Mouse (Mus musculus): ENCODE measurements around the gene Fhdc1.

Gene Fhdc1

GRCm38 (mm10) chr3:84431257-84431656, 49.0 kb downstream of the Fhdc1 start:
- no peak for DNase-seq

- DNase-seq: no peak
These were observed 50.1 kb downstream of the Fhdc1 start for GRCm38 (mm10) chr3:84430152-84430551.

GRCm38 (mm10) chr3:84428994-84429725, 51.1 kb downstream of the Fhdc1 start:
- DNase-seq: no peak

- DNase-seq: no peak
These were observed 52.5 kb downstream of the Fhdc1 start for GRCm38 (mm10) chr3:84427779-84428178.

GRCm38 (mm10) chr3:84422340-84422739, 57.9 kb downstream of the Fhdc1 start:
- no peak for DNase-seq

GRCm38 (mm10) chr3:84413868-84414267, 66.4 kb downstream of the Fhdc1 start:
- no peak for DNase-seq

DNA sequence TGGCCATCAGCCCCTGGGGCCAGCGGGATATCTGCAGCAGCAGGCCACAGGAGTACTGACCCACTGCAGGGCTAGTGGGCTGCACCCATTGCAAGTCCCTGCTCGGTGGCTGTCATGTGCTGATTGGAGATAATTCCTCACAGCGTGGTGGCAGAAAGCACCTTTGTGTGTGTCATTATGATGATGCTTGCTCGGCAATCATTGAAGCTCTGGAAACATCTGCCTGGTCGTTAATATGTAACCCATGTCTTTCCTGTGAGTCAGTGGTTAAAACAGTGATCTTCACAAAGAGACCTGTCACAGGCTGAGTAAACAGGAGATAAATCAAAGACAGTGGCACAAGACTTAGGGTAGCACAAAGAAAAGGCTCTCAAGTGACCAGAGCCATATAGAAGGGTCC, 67.3 kb downstream of the Fhdc1 start:
- DNase-seq: no peak

DNA sequence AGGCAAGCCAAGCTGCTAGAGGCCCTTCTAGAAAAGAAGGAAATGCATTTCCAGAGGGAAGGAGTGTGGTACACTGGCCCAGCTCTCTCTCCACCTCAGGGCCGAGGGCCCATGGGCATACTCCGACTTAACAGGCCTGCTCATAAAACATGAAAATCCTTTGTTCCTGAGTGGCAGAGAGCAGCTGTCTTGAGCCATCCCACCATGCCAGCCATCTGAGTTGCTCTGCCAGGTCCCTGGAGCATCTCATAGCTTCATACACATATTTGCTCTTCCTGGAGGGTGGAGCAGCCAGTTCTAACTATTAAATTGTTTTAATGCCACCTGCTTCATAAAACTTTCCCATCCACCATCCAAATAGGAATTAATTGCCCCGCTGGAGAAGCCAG, 70.8 kb downstream of the Fhdc1 start:
- DNase-seq: no peak

- DNase-seq: no peak
These were observed 71.3 kb downstream of the Fhdc1 start for GRCm38 (mm10) chr3:84408756-84409473.

DNA sequence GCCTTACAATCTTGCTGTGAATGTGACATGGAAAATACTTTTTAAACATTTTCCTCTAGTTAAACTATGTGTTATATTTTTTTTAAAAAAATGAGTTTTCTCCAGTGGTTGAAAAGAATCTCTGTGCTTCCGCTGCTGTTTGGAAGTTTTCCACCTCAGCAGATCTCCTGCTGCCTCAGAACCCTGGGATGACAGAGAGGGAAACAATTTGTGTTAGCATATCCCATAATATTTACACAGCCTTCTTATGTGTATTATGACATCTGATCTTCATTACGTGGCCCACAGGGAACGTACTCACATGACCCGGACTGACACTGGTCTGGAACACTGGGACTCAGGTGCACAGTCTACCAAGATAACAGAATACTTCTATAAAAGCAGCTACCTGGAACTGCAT, 74.7 kb downstream of the Fhdc1 start:
- DNase-seq: no peak

- no peak for DNase-seq
These were observed 76.8 kb downstream of the Fhdc1 start for GRCm38 (mm10) chr3:84403389-84403788.

GRCm38 (mm10) chr3:84402716-84403115, 77.5 kb downstream of the Fhdc1 start:
- no peak for DNase-seq

DNA sequence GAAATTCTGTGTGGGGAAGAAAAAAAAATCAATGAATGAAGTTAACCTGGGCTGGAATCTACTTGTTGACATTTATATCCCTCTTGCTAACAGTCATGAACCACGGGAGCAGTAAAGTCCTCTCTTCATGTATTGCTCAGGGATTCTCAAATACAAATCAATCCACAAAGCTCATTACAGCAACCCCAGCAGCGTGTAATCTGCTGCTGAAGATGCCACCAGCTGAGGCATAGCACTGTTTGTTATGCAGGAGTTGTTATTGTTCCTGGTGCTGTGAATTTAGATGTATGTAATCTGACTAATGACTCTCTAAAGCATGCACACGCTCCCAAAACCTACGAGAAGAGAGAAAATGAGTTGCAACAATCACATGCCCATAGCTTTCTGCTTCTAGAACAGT, 82.3 kb downstream of the Fhdc1 start:
- no peak for DNase-seq

- no peak for DNase-seq
These were observed 84.0 kb downstream of the Fhdc1 start for GRCm38 (mm10) chr3:84396240-84396639.

GRCm38 (mm10) chr3:84395840-84396239, 84.4 kb downstream of the Fhdc1 start:
- DNase-seq: no peak

- DNase-seq: no peak
These were observed 85.3 kb downstream of the Fhdc1 start for GRCm38 (mm10) chr3:84394841-84395447.

Measured in cerebellum, adult 9-11 months (tissue).